Mouse (Mus musculus): Measurements from ENCODE around the gene Tatdn3.

Gene Tatdn3

DNA sequence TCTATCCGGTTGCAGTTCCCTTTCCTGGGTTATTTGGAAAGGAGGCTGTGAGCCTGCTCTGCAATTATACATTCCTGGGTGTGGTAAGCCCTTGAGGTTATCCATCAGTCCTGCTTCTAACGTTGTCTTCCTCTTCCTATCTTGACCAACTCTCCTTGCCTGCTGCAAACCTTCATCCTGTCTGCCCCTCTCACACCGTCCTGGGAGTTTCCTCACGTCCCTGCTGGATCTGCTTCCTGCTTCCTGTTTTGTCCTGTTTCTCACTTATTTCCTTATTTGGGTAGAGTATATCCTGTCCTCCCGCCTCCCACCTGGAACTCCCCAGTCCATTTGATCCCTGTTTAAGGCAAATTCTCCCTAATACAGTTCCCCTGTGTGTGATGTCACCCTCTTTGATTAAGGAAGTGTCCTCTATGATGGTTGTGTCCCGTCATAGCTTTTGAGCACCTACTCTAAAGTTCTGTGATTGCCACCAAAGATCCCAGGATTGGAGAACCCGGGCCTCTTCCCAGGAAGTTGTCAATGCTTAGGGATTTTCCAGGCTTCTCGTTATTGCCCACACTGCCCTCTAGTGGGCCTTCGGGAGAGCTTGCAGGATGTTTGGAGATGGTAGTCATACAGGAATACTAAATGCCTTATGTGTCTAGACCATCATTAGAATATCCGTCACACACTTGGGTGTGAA lies 12.6 kb upstream of the Tatdn3 start:
- DNase-seq (ENCODE audit: low read depth, low spot score), result peak; percentile 83

DNA sequence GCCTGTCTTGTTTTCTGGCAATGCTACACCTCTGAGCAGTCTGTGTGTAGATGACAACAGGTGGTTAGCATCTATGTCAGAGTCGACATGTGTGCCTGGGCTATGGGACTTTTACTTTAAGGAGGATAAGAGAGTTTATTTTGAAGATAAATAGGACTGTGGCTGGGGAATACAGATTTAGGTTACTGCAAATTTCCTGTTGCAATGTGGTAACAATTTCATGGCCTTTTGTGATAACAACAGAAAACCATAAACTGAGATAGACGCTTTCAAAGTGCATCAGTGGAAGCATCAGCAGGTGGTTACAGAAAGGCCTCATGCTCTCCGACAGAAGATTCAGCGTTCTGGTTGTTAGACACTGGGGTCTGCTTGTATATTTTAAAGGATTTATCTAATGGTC lies 10.8 kb upstream of the Tatdn3 start:
- DNase-seq (ENCODE audit: low read depth, low spot score), result no peak

DNA sequence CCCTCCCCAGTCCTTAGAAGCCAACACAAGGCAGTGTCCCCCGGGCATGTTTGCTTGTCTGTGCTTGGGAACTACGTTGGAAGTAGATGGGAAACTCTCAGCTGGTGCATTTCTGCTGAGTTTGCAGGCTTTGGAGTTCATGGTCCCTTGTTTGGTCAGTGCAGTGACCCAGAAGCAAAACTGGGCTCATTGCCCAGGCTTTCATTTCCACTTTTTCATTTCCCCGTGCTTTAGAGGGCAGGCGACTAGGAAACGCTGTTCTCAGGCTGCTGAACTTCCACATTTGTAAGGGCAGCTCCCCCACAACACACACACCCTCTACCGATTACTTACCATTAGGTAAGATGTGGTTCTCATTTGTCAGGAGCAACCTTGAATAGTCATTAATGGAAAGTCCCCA lies 10.3 kb upstream of the Tatdn3 start:
- DNase-seq (ENCODE audit: low read depth, low spot score), result no peak

DNA sequence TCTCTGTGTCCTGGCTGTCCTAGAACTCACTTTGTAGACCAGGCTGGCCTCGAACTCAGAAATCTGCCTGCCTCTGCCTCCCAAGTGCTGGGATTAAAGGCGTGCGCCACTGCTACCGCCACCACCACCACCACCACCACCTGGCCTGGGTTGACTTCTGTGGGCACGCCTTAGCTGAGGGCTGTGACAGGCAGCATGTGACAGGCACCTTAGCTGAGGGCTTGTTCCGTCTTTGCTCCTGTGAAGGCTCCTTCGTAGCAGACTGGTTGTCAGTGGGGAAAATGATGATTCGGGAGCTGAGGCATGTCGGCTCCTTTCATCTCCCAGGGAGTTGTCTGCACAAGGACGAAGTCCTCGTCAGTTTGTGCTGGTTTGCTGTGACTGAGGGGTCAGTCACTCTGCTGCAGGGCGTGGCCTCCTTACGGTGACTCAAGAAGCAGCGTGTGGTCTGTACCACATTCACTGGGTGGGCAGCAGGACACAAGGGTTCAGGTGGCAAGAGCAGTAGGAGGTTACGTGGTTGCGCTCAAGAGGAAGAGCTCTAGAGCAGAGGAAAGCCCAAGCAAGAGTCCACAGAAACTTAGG lies 9.7 kb upstream of the Tatdn3 start:
- DNase-seq (ENCODE audit: low read depth, low spot score), result no peak

DNA sequence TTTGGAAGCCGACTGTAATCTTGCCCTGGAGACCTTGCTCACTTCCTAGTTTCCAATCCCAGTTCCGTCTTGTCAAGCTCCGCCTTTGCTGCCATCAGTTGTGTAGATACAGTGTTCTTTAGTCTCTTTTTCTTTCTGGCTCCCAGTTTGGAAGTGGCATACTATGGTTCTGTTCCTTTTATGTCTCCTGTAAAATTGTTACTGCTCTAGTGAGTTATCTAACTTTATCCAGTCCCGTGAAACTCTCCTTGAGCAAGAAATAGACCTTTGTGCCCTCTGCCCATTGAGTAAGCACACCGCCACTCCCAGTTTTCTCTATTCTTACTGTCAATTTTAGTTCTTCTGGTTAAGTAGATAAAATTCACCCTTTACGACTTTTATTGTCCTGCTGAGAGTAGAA lies 8.9 kb upstream of the Tatdn3 start:
- no peak for DNase-seq (ENCODE audit: low read depth, low spot score)

DNA sequence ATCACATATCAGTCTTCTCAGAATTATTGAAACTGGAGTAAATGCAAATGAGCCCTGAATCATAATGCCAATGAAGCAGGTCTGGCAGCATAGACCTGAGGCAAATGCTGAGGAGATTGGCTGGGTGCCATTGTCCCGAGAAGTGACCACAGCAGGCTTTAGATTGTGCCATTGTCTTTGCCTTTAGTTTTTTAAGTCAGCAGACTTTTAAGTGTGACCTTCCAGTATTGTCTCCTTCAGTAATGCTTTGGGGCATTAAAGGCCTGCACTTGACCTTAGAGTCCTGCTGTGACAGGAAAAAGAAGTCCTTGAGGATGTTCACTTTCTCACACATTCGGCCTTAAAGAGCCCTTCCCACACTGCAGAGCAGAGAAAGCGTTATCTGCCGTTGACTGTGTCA lies 7.5 kb upstream of the Tatdn3 start:
- peak; percentile 66 for DNase-seq (ENCODE audit: low read depth, low spot score)

DNA sequence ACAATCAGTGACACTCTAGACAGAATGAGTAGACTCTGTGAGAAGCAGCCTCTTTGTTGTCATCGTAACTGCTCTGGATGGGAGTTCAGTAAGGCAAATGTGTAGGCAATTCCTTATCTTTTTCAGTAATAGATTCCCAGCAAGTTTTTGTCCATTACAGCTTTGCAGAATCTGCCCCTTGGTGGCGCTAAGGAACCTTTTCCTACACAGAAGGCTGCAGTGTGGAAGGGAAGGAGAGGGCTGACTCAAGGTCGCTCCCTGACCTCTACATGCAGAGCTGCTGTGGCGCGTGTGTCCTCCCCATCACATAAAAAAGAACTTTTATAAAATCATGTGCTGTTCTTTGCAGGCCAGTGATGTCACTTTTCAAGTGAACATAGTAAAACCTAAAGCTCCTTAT lies 5.6 kb upstream of the Tatdn3 start:
- peak; percentile 63 for DNase-seq (ENCODE audit: low read depth, low spot score)

DNA sequence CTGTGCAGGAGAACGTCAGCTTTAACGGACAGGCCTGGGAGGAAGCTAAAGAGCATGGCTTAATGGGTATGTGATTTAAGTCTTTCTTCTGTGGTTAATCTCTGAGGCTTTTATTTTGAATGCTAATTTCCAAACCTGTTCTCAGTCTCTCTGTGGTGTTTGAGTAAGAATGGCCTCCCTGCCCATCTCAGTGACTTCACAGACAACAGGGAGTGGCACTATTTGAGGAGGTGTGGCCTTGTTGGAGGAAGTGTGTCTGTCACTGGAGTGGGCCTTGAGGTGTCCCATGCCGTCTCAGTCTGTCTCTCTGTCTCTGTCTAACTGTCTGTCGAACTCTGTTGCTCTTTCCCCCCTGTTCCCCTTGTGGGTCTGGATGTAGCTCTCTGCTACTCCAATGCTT lies 2.5 kb upstream of the Tatdn3 start:
- DNase-seq (ENCODE audit: low read depth, low spot score), result peak; percentile 81

DNA sequence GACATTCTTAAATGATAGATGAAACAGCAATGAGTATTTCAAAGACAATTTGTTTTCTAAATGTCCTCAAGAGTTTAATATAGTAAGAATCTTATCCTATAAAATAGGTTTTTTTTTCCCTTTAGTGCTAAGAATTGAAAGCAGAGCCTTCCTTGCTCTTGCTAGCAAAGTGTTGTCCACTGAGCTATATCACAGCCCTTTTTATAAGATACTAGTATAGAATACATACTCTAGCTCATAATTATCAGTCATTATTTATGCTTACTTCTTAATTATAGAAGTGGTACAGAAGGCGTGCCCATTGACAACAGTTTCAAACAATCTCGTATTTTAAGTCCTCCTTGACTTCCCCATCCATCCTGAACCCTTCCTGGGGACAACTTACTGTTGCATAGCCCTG lies 1.8 kb upstream of the Tatdn3 start:
- DNase-seq (ENCODE audit: low read depth, low spot score), result no peak

DNA sequence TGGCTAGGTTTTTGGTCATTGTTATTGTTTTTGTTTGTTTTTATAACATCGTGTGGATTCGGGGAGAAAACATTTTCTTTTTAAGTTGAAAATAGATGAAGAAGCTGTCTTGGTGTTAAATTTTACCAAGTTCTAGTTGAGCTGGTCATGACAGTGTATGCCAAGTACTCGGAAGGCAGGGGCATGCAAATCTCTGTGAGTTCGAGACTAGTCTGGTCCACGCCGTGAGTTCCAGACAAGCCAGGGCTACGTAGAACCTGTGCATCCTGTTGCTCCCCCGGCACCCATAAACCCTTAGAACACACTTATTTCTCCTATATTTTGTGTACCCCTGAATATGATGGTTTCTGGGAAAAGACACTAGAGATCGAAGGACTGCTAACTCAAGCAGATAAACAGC lies 968 bp upstream of the Tatdn3 start:
- no peak for DNase-seq (ENCODE audit: low read depth, low spot score)

DNA sequence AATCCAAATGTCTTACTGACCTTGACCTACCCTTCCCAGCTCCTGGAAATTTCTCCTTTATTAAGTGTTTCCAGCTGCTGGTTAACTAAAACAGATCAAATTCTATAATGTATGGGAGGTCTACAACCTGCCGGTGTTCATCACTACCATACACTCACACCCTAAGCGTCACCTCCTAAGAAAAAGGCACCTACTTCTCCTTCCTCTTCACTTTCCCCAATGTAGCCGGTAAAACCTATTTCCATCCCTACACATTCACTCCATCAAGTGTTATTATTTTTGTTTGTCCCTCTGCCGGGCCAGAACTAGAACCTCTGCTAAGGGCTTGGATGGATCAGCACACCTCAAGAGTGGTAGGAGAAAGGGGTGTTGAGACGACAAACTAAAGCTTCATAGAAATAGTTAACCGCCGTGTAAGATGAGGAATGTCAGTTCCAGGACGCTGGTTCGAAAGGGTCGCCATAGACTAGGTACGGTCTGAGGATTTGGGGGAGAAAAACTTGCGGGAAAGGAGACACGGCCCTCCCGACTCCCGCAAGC lies 421 bp downstream of the Tatdn3 start:
- no peak for DNase-seq (ENCODE audit: low read depth, low spot score)

DNA sequence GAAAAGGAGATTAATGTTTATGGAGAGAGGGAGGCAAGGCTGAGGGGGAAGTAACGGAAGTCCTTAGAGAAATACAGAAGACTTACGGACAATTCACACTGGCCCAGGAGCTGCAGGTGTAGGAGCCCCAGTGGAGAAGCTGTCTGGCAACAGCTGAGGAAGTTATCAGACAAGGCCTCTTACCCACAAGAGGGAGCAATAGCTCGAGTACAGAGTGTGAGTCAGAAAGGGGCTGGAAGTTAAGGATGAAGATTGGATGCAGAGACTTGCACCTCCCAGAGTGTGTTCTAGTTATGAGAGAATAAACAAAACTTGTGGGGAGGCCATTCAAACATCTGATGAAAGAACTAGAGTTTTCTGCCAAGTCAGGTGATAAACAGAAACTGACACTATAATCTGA lies 5.3 kb downstream of the Tatdn3 start:
- DNase-seq (ENCODE audit: low read depth, low spot score), result peak; percentile 14

DNA sequence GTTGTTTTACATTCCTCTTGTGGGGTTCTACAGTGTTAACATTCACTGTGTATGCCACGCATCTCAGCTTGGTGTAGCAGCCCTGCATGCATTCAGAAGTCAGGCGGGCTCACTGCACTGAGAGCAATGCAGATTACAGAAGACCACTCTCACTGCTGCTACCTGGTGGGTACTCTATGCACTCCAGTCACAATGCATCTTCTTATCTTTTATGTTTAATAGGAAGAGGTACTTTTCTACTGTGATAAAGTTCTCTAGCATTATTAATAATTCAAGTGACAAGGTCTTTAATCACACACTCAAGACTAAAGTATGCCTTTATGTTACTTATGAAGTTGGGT lies 7.2 kb downstream of the Tatdn3 start:
- peak; percentile 22 for DNase-seq (ENCODE audit: low read depth, low spot score)

DNA sequence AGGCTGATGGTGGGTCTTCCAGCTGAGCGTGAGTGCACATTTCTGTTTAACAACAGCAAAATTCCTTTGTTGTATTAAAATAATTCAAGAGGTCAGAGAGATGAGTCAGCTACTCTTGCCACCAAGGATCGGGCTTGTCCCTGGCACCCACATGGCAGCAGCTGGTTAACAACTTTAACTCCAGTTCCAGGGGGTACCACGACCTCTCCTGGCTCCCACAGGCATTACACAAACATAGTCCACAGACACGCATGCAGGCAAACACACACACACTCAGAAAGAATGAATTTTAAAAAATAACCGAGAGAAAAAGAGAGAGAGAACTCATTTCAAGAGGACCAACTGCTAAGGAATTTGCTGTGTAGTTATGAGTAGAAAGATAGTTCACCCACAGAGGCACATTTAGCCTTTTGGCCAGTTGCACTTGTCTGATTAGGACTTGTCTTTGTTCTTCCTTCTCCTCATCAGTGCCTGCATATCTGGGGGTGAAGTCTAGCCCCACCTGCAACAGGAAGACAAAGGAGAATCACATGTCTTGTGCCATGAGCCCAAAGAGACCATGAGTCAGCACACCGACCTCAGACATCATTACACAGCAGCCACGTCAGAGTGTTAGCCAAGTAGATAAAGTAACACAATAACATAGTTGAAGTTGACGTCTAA lies 7.7 kb downstream of the Tatdn3 start:
- no peak for DNase-seq (ENCODE audit: low read depth, low spot score)

DNA sequence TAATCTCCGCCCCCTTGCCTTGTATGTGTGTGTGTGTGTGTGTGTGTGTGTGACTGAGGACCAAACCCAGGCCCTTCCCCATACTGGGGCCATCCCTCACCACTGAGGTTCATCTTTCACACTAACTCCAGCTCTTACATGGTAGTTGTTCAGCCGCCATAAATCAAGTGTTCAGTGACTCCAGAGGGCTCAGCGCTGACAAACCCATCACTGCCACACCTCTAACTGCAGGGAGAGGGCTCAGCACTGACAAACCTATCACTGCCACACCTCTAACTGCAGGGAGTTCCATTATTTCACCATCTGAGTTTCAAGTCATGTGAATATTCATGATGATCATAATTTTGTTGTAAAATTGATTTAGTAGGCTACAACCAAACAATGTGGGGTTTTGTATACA lies 9.2 kb downstream of the Tatdn3 start:
- DNase-seq (ENCODE audit: low read depth, low spot score), result no peak

DNA sequence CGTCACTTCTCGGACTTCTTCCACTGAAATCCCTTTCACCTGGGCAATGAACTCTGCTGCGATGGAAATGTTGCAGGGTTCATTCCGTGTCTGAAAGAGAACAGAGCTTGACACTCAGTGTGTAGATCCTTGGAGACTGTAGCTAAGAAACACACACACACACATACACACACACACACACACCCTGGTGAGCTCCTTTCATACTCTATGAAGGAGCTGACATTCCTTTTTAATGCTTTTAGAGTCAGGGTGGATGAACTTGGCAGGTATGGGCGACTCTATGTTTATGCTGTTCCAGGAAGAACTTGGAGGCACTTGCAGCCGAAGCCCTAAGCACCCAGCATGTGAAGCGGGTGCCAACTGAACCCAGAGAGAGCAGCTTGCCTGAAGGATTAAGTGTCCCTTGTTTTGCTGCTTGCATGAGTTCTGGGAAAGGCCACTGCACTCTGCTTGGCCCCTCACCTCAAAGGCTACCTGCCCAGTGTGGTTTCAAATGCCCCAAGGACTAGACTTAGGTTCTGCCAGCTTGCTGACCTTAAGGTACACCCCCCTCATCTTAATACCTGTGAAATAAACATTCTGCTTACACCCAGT lies 16.4 kb downstream of the Tatdn3 start:
- DNase-seq (ENCODE audit: low read depth, low spot score), result no peak

DNA sequence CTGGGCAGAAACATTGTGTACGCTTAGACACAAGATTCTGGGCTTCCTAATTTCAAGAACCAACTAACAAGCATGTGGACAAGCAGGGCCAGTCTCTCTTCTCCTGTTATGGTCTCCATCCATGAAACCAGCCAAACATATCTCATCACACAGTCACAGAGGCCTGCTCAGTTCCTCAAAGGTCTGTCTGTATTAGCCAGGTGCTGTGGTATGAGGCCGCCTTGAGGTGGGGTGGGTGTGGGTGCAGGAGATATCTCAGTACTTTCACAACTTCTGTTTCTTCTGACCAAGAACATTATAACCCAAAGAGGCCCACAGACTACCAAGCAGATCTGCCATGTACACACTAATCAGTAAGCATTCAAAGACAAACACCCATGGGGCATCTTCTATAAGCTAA lies 17.5 kb downstream of the Tatdn3 start:
- DNase-seq (ENCODE audit: low read depth, low spot score), result no peak

DNA sequence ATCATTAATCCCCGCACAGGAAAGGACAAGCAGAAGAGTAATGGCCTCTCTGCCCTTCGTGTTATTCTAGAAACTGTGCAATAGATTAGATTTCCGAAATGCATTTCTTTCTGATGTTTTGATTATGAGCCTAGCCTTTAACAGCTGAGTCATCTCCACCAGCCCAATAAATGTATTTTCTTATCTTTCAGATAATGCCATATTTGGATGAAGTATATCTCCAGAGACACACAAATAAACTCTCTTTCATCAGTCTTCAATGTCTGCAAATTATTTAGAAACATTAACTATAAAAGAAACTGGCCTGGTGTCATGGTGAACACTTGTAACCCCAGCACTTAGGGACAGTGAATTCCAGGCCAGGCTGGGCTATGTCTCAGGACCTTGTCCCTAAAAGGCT lies 20.0 kb downstream of the Tatdn3 start:
- DNase-seq (ENCODE audit: low read depth, low spot score), result no peak

DNA sequence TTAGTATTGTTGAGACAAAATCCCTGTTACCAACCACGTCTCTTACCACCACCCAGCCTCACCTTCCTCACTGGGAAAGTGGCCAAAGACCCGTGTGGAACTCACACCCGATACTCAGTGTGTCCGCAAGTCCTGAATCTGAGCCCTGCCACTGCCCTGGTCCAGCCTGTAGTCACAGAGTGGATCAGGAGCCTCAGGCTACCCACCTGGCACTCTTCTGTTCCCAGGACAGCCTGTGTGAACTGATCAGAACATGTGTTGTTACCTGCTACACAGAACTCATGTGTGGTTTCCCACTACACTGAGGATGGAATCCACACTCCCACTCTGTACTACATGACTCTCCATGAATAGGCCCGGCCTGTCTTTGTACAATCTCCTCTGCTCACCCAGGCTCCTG lies 20.6 kb downstream of the Tatdn3 start:
- no peak for DNase-seq (ENCODE audit: low read depth, low spot score)

DNA sequence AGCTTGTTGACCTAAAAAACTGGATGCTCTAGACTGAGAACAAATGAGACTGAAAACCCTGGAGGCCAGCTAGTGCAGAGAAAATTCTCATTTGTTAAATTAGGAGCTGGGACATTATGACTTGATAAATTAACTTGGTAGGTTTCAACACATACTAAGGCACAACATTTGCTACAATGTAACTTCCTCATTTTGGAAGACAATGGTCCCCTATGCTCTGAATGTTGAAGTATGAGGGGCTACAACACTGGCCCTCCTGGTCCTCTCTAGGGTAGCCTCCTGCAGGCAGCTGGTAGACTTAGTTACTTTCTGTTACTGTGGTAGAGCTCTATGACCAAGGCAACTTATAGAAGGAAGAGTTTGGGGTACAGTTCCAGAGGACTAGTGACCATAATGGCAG lies 21.4 kb downstream of the Tatdn3 start:
- no peak for DNase-seq (ENCODE audit: low read depth, low spot score)

DNA sequence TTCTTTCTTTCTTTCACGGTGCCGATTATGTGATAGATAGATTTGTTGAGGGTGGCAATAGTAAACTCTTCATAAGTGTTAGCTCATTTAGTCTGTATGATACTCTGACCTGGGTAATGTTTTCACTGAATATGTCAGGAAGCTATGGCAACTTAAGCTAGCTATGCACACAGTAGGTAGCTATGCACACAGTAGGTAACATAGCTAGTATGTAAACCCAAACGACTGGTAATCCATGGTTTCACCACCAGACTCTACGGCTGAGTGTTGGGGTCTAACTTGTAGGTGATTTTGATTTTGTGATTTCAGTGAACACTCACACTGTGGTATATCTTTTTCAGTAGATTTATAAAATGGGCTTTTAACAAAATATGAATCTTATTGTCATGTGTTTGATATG lies 24.7 kb downstream of the Tatdn3 start:
- DNase-seq (ENCODE audit: low read depth, low spot score), result no peak

DNA sequence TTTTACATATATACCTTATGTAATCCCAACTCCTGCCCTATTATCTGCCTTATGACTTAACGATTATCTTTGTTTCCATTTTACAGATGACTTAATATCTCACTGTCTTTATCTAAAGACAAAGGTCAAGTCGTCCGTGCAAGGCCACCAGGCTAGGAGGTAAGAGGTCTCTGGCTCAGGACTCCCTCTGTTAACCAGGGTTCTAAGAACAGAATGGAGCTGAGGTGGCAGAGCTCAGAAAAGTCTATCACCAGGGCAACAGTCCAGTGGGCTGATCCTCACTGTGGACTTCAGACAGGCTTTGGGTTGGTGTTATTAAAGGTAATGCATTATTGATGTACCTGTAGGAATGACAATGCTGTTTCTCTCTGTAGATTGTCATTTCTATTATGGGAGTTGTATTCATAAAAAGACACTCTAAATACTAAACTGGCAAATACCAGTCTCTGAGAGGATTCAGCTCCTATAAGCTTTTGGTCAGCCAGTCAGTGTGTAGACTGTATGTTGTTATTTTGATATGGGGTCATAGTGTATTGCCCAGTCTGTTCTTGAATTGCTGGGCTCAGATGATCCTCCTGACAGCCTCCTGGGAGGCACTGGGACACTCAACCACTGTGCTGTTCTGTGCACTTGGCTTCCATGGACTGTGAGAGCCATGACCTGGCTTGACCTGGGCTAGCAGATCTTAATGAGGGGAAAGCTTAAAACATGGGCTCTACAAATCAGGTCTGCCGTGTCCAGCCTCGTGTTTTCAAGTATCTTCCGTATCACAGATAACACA lies 26.0 kb downstream of the Tatdn3 start, which contains the start of gene Spata45:
Spata45 (plus strand) TSS at position 86 of the 781 bp plus-strand sequence.
- DNase-seq (ENCODE audit: low read depth, low spot score), result no peak

Data from R1 (cell line).